Mouse (Mus musculus): ENCODE data around the gene Pkp3. TPM values are rescaled to one million over a fixed set of nuclear protein-coding genes. Genes with fewer than 3 reads are reported as not detected.
A peak's percentile ranks its signal among the peaks of the same experiment; 100 is the strongest.

The Pkp3 gene
- total RNA-seq, 2 experiments from 2014 or later, result not detected

- TF ChIP-seq CTCF (IDR thresholded peaks at IDR 0.05), result no peak
- Histone ChIP-seq H3K27ac (peak overlapping the region; percentile 79), H3K4me3 (no peak overlapping the region)
- intact Hi-C loops (cut with DNase I), result loop anchor here (1.0 to 10.0 kb wide), 2 partner anchors 38 to 972 kb away; no protein-coding TSS in a partner anchor
- DNase-seq (ENCODE audit: extremely low spot score in 1 of 2, low spot score in 2 of 2), result no peak
Measured at GRCm38 (mm10) chr7:141046931-141047580, 31.0 kb upstream of the Pkp3 start.

GRCm38 (mm10) chr7:141047581-141048225, 30.3 kb upstream of the Pkp3 start:
- TF ChIP-seq CTCF (IDR thresholded peaks at IDR 0.05), result no peak
- Histone ChIP-seq H3K4me3 (peak overlapping the region; percentile 46), H3K27ac (peak overlapping the region; percentile 87)
- intact Hi-C loops (cut with DNase I), result loop anchor here (1.0 to 10.0 kb wide), 5 partner anchors 38 to 973 kb away; partner anchors contain the start of gene Scgb1c1
- peak; percentile 63 to 67 for DNase-seq (ENCODE audit: extremely low spot score in 1 of 2, low spot score in 2 of 2)

- peak overlapping the region; percentile 46 for H3K4me3 ChIP-seq
- DNase-seq (ENCODE audit: extremely low spot score in 1 of 2, low spot score in 2 of 2), result peak; percentile 87 to 90
- intact Hi-C loops (cut with DNase I), result loop anchor here (1.0 to 10.0 kb wide), 4 partner anchors 89 to 974 kb away; partner anchors contain the start of gene Scgb1c1
- TF ChIP-seq CTCF (IDR thresholded peaks at IDR 0.05), result peak; percentile 77
- peak overlapping the region; percentile 87 for H3K27ac ChIP-seq
Measured at GRCm38 (mm10) chr7:141048226-141049218, 29.5 kb upstream of the Pkp3 start.

DNA sequence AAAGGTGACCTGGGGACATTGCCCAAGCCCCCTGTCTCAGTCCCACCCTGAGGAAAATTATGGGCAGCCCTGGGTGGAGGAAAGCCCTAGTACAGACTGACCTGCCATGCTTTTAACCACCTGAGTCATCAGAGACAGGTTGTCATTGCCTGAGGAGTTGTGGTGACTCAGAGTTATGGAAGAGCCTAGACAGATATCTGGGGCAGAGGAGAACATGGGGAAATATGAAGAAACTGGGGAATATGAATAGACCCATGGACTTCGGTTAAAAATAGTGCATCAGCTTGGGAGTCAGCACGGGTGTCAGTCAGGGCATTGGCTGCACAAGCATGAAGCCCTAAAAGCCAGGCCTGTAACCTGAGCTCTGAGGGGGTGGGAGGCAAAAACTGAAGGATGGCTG, 28.7 kb upstream of the Pkp3 start:
- Histone ChIP-seq H3K27ac (no peak overlapping the region), H3K4me3 (no peak overlapping the region)
- no peak for TF ChIP-seq CTCF (IDR thresholded peaks at IDR 0.05)
- intact Hi-C loops (cut with DNase I), result loop anchor here (10.0 kb wide), 1 partner anchor 975 kb away; no protein-coding TSS in a partner anchor
- no peak for DNase-seq (ENCODE audit: extremely low spot score in 1 of 2, low spot score in 2 of 2)

DNA sequence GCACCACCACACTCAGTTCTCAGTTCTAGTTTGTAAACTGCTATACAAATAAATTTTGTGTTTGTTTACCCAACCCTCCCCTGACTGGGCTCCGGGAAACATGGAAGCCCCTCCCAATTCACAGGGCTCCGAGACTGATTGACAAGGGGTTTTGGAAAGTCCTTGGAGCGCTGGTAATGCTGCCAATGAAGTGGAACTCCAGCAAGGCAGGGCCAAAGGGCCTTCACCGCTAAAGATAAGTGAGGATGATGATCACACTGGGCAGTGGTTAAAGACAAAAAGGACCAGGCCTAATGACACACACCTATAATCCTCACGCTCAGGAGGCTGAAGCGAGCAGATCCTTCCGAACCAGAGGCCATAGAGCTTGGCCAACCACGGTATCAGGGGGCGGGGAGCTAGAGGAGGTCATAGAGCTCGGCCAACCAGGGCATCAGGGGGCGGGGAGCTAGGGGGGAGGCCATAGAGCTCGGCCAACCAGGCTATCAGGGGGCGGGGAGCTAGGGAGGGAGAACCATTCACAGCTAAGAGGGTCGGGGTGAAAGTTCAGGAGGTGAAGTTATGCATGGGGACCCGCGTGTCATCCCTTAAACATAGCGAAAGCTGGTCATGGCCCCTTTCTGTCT, 26.8 kb upstream of the Pkp3 start:
- intact Hi-C loops (cut with DNase I), result no loop called here
- no peak for TF ChIP-seq CTCF (IDR thresholded peaks at IDR 0.05)
- H3K27ac ChIP-seq, result no peak overlapping the region
- DNase-seq (ENCODE audit: extremely low spot score in 1 of 2, low spot score in 2 of 2), result no peak
- H3K4me3 ChIP-seq, result no peak overlapping the region

- intact Hi-C loops (cut with DNase I), result no loop called here
- H3K4me3 ChIP-seq, result no peak overlapping the region
- TF ChIP-seq CTCF (IDR thresholded peaks at IDR 0.05), result no peak
- DNase-seq (ENCODE audit: extremely low spot score in 1 of 2, low spot score in 2 of 2), result no peak
- H3K27ac ChIP-seq, result no peak overlapping the region
Measured at GRCm38 (mm10) chr7:141052016-141052415, 26.0 kb upstream of the Pkp3 start.

DNA sequence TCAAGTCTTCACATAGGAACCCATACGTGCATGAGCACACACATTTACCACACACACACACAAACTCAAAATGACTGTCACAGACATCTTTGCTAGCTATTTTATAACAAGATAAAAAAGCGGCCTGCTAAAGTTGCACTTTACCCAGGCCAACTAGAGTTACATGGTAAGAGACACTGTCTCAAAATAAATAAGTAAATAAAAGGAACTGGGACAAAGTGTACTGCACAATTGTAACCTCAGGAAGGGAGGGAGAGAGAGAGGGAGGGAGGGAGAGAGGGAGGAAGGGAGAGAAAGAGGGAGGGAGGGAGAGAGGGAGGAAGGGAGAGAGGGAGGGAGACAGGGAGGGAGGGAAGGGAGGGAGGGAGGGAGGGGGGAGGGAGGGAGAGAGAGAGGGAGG, 25.6 kb upstream of the Pkp3 start:
- no peak for TF ChIP-seq CTCF (IDR thresholded peaks at IDR 0.05)
- no peak overlapping the region for H3K27ac ChIP-seq
- intact Hi-C loops (cut with DNase I), result no loop called here
- no peak overlapping the region for H3K4me3 ChIP-seq
- DNase-seq (ENCODE audit: extremely low spot score in 1 of 2, low spot score in 2 of 2), result no peak

DNA sequence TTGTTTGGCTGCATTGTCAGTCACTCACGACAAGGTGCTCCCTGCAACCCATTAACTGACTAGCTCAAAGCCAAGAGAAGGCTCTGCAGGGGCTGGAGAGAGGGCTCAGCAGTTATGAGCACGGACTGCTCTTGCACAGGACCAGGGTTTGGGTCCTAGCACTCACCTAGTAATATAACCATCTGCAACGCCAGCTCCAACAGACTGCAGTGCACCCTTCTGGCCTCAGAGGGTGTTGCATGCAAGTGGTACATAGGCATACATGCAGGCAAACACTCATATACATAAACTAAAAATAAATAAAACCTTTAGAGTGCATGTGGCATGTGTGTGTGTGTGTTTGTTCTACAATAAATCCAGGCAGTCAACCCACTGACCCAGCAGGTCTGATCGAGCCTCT, 22.2 kb upstream of the Pkp3 start:
- Histone ChIP-seq H3K27ac (no peak overlapping the region), H3K4me3 (no peak overlapping the region)
- intact Hi-C loops (cut with DNase I), result no loop called here
- no peak; the same call in 1 of the 2 replicates for TF ChIP-seq CTCF (IDR thresholded peaks at IDR 0.05)
- DNase-seq (ENCODE audit: extremely low spot score in 1 of 2, low spot score in 2 of 2), result no peak

DNA sequence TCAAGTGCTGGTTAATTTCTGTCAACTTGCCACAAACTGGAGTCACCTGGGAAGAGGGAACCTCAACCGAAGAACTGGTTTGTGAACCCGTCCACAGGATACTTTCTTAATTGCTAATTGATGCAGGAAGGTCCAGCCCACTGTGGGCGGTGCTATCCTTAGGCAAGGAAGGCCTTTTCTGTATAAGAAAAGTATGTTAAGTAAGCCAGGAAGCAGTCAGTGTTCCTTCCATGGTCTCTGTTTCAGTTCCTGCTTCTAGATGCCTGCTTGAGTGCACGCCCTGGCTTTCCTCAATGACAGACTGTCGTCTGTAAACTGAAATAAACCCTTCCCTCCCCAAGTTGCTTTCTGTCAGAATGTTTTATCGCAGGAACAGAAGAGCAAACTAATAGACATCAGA, 21.0 kb upstream of the Pkp3 start:
- intact Hi-C loops (cut with DNase I), result no loop called here
- Histone ChIP-seq H3K4me3 (no peak overlapping the region), H3K27ac (no peak overlapping the region)
- no peak for DNase-seq (ENCODE audit: extremely low spot score in 1 of 2, low spot score in 2 of 2)
- TF ChIP-seq CTCF (IDR thresholded peaks at IDR 0.05), result no peak

- H3K4me3 ChIP-seq, result no peak overlapping the region
- no peak for DNase-seq (ENCODE audit: extremely low spot score in 1 of 2, low spot score in 2 of 2)
- no peak for TF ChIP-seq CTCF (IDR thresholded peaks at IDR 0.05)
- H3K27ac ChIP-seq, result no peak overlapping the region
- intact Hi-C loops (cut with DNase I), result no loop called here
Measured at GRCm38 (mm10) chr7:141057541-141057940, 20.5 kb upstream of the Pkp3 start.

DNA sequence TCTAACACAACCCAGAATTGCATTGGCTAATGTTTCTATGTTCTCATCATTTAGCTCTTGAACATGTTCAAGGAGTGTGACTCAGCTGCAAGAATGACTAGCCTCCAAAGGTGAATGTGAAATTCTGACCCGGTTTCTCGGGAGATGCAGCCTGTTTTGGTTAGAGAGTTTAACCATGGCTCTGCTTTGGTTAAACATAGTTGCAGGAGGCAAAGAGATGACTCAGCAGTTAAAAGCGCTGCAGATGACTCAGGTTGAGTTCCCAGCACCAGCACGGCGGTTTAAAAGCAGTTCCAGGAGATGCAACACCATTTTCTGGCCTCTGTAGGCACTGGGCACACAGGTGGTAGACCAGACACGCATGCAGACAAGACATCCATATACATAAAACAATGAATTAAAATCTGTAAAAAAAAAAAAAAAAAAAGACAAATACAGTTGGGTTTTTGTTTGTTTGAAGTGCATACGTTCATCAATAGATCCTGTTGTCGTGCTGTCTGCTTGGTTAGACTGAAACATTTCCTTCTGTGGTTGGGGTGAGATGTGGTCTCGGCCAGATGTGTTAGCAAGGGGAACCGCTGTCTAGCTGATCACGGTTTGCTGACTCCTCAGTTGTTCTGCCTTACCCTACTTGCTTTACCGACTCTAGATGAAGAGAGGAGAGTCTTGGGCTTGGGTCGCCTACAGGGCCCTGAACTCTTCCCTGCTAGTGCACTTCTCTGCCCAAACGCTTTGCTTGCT, 19.2 kb upstream of the Pkp3 start:
- Histone ChIP-seq H3K4me3 (no peak overlapping the region), H3K27ac (no peak overlapping the region)
- TF ChIP-seq CTCF (IDR thresholded peaks at IDR 0.05), result no peak
- DNase-seq (ENCODE audit: extremely low spot score in 1 of 2, low spot score in 2 of 2), result no peak
- intact Hi-C loops (cut with DNase I), result no loop called here
